9 mouse cellular contexts compared by ENCODE assay signal in genomic region chrX:152676357-152676756, GRCm38 (mm10).
DNase-seq lines count a peak whose midpoint lies in the region; ATAC-seq and TF ChIP-seq lines count a peak whose summit lies in the region.
"Had no signal": no experiment of that assay in that cellular context is flagged by ENCODE, and none has a peak within 500 bp of the region (broad histone marks: within the 10 kb centered on the region; RNA-seq: fewer than 3 reads in every experiment).

No protein-coding gene starts in this region.

- WGBS in limb, embryonic 14.5 days: 29% methylated on average over 3 of the region's 3 CpGs
- WGBS in limb, embryonic 10.5 days: 62% methylated on average over 3 of the region's 3 CpGs
- 55% methylated on average over 3 of the region's 3 CpGs for WGBS in midbrain, embryonic 10.5 days
- 49% methylated on average over 3 of the region's 3 CpGs for WGBS in heart, embryonic 11.5 days (ENCODE audit: insufficient replicate concordance)

- peak; percentile 47; the same call in 1 of the 2 replicates for ATAC-seq in limb, embryonic 14.5 days (ENCODE audit: low FRiP score, low read depth)
- ATAC-seq in heart, embryonic 11.5 days (replicated peaks; ENCODE audit: insufficient number of reproducible peaks, low FRiP score, low TSS enrichment): no peak

- H3K27me3 ChIP-seq in limb, embryonic 14.5 days (ENCODE audit: control insufficient read depth, insufficient read depth, low read length): no peaks in the 10 kb centered on the region
- H3K27me3 ChIP-seq in limb, embryonic 10.5 days (ENCODE audit: low read depth, poor library complexity, severe bottlenecking): peaks cover 77% of the 10 kb centered on the region
- H3K27me3 ChIP-seq in midbrain, embryonic 10.5 days (ENCODE audit: low read depth, poor library complexity, severe bottlenecking): peaks cover 82% of the 10 kb centered on the region
- H3K27me3 ChIP-seq in heart, embryonic 11.5 days (ENCODE audit: control insufficient read depth, insufficient read depth, low read length): no peaks in the 10 kb centered on the region

- H3K4me2 ChIP-seq in limb, embryonic 14.5 days (replicated peaks; ENCODE audit: low read depth, low read length, severe bottlenecking): no peak overlapping the region
- H3K4me2 ChIP-seq in heart, embryonic 11.5 days: no peak overlapping the region
- H3K4me2 ChIP-seq: lung, embryonic 15.5 days had no signal

- H3K36me3 ChIP-seq in limb, embryonic 14.5 days (ENCODE audit: control insufficient read depth, insufficient read depth, low read length): no peaks in the 10 kb centered on the region
- H3K36me3 ChIP-seq in limb, embryonic 10.5 days: no peaks in the 10 kb centered on the region
- no peaks in the 10 kb centered on the region for H3K36me3 ChIP-seq in midbrain, embryonic 10.5 days
- H3K36me3 ChIP-seq in heart, embryonic 11.5 days (ENCODE audit: control insufficient read depth, insufficient read depth, low read length): no peaks in the 10 kb centered on the region
- H3K36me3 ChIP-seq: lung, embryonic 15.5 days had no signal

- no peak for TF ChIP-seq POLR2A in limb, embryonic 14.5 days (IDR thresholded peaks at IDR 0.05; ENCODE audit: borderline replicate concordance, extremely low read depth, insufficient read depth, insufficient read length)

- H3K4me3 ChIP-seq in limb, embryonic 14.5 days (replicated peaks; ENCODE audit: low read length): no peak overlapping the region
- no peak overlapping the region for H3K4me3 ChIP-seq in limb, embryonic 10.5 days
- H3K4me3 ChIP-seq in midbrain, embryonic 10.5 days: no peak overlapping the region
- no peak overlapping the region for H3K4me3 ChIP-seq in heart, embryonic 11.5 days (ENCODE audit: low read depth, low read length)
- H3K4me3 ChIP-seq: lung, embryonic 15.5 days had no signal

- DNase-seq in adrenal gland, postnatal 14 days: peak; percentile 8
- no peak for DNase-seq in adrenal gland, adult 18-20 months (ENCODE audit: low spot score in 2 of 2)
- DNase-seq in limb, embryonic 14.5 days (ENCODE audit: low spot score): peak; percentile 35
- DNase-seq in limb, embryonic 10.5 days (ENCODE audit: low spot score): no peak
- DNase-seq in kidney, postnatal 10 days: peak; percentile 37
- DNase-seq in right cerebral cortex, postnatal 10 days (ENCODE audit: low spot score in 2 of 2): peak; percentile 31 to 36
- no peak for DNase-seq in midbrain, embryonic 10.5 days (ENCODE audit: low spot score)

- H3K27ac ChIP-seq in limb, embryonic 14.5 days (replicated peaks; ENCODE audit: low read depth, low read length): no peak overlapping the region
- no peak overlapping the region for H3K27ac ChIP-seq in limb, embryonic 10.5 days
- H3K27ac ChIP-seq in midbrain, embryonic 10.5 days (replicated peaks): no peak overlapping the region
- H3K27ac ChIP-seq in heart, embryonic 11.5 days (ENCODE audit: low read depth, low read length): no peak overlapping the region
- H3K27ac ChIP-seq: lung, embryonic 15.5 days had no signal

- H3K9me3 ChIP-seq in limb, embryonic 14.5 days (ENCODE audit: control insufficient read depth, low read length): no peaks in the 10 kb centered on the region
- H3K9me3 ChIP-seq in limb, embryonic 10.5 days (replicated peaks): no peaks in the 10 kb centered on the region
- H3K9me3 ChIP-seq in midbrain, embryonic 10.5 days (replicated peaks): no peaks in the 10 kb centered on the region
- no peaks in the 10 kb centered on the region for H3K9me3 ChIP-seq in heart, embryonic 11.5 days (replicated peaks; ENCODE audit: control insufficient read depth, low read length)
- H3K9me3 ChIP-seq: lung, embryonic 15.5 days had no signal

- no peak overlapping the region for H3K9ac ChIP-seq in limb, embryonic 14.5 days (ENCODE audit: low read depth, low read length, severe bottlenecking)
- no peak overlapping the region for H3K9ac ChIP-seq in heart, embryonic 11.5 days (ENCODE audit: low read depth, low read length)
- H3K9ac ChIP-seq: lung, embryonic 15.5 days had no signal

- H3K4me1 ChIP-seq in limb, embryonic 14.5 days (ENCODE audit: control insufficient read depth, insufficient read depth, low read length): no peaks in the 10 kb centered on the region
- no peaks in the 10 kb centered on the region for H3K4me1 ChIP-seq in limb, embryonic 10.5 days
- no peaks in the 10 kb centered on the region for H3K4me1 ChIP-seq in midbrain, embryonic 10.5 days
- 0 out of 2 replicates have a peak, but pooled peaks cover 5% of the 10 kb centered on the region for H3K4me1 ChIP-seq in heart, embryonic 11.5 days (ENCODE audit: control insufficient read depth, insufficient read depth, low read length)
- H3K4me1 ChIP-seq: lung, embryonic 15.5 days had no signal

Comparison
In these comparisons a context has a peak if more than half of its experiments do, and no peak if none do; other contexts are left out.
1. DNase-seq: peak in adrenal gland, postnatal 14 days (single experiment), limb, embryonic 14.5 days (single experiment), kidney, postnatal 10 days (single experiment) and right cerebral cortex, postnatal 10 days (2 of 2); none in adrenal gland, adult 18-20 months (0 of 2), limb, embryonic 10.5 days (single experiment) and midbrain, embryonic 10.5 days (single experiment).